Mouse (Mus musculus): ENCODE measurements around the gene Fam210b. TPM values are rescaled to one million over a fixed set of nuclear protein-coding genes. Genes with fewer than 3 reads are reported as not detected.

Gene Fam210b
- total RNA-seq, 2 experiments from 2014 or later: 22.8 to 23.1 TPM

DNA sequence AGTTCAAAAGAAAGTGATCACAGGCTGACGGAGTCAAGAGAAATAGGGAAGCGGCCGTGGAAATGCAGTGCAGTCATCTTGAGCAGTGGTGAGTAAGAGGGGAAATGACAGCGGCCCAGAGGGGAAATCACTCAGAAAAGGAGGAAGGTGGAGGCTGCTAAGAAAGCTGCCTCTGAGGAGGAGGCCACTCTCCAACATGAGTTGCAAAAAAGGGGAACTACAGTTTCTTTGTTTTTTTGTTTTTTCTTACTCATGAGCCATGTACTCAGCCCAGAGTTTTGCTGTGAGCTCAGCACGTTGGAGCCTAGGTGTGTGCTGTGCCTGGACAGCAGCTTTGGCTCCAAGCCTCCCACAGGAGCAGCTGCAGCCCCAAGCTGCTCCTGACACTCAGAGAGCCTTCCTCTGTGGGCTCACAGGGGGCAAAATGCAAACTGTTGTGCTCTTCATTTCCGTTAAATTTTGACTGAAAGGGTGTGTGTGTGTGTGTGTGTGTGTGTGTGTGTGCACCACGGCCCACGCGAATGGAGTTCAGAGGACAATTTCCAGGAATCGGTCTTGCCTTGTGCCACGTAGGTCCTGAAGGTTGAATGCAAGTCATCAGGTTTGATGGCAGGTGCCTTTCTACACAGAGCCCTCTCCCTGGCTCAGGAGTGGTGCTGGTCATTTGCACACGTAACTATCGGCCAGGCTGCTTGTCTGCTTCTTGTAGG lies 55.9 kb downstream of the Fam210b start:
- no peak for DNase-seq (ENCODE audit: low spot score in 2 of 2)

GRCm38 (mm10) chr2:172404239-172404638 lies 58.9 kb downstream of the Fam210b start:
- no peak for DNase-seq (ENCODE audit: low spot score in 2 of 2)

DNA sequence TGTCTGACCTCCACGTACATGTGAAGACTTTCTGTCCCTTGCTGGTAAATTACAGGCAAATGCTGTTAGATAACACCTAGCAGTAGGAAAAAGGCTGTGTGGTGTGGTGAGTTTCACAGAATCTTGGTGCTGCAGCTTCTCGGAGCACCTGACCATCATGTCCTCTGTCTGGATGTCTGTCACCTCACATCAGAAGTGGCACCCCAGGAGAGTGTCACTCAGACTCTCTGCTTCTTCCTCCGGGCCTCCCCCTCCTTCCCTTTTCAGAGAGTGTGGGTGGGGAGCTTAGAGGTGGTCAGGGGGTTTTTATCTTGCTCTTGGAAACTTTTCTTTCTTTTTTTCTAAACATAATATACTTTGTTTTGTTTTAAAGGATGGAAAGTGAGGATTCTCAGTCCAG lies 59.6 kb downstream of the Fam210b start:
- no peak for DNase-seq (ENCODE audit: low spot score in 2 of 2)

Other genes starting within 250 kb of the Fam210b start
- under 1 TPM; 0.22 to 0.28 TPM for gene Mc3r, start 97.1 kb upstream of the Fam210b start, total RNA-seq (2021)
- 1 to 10 TPM; 1.4 to 1.7 TPM for gene Aurka, start 25.0 kb downstream of the Fam210b start, total RNA-seq (2021)
- gene Cstf1, start 25.1 kb downstream of the Fam210b start, total RNA-seq (2021): 10 to 100 TPM; 25.5 to 26.9 TPM
- under 1 TPM; 0.18 to 0.22 TPM for gene Cass4, start 48.2 kb downstream of the Fam210b start, total RNA-seq (2021)
- 10 to 100 TPM; 67.7 to 72.2 TPM for gene Rtf2, start 95.0 kb downstream of the Fam210b start, total RNA-seq (2021)
- not detected for gene Gcnt7, start 113.0 kb downstream of the Fam210b start, total RNA-seq (2021)
- under 1 TPM in 1 of 2 experiments, not detected in 1; 0.50 TPM for gene Fam209, start 127.0 kb downstream of the Fam210b start, total RNA-seq (2021)
- not detected for gene Tfap2c, start 204.0 kb downstream of the Fam210b start, total RNA-seq (2021)